Mouse (Mus musculus) small intestine, adult 2 months (tissue): ENCODE measurements around the gene Cxcl9.

ENCODE experiments used
- CTCF ChIP-seq: fragments of 200-500 bp; IDR thresholded peaks from 2 replicates; pipeline ENCODE4 v1.5.1; 2012; ENCODE audit warnings: low read depth, mild to moderate bottlenecking, control low read depth, inconsistent platforms, low read length, moderate library complexity, mixed read lengths; ENCODE audit not compliant: insufficient replicate concordance, insufficient read length; ENCODE audit errors: extremely low read depth
- POLR2A ChIP-seq: fragments of 200-500 bp; IDR thresholded peaks from 2 replicates; pipeline ENCODE4 v1.6.1; 2012; ENCODE audit warnings: low read depth, mild to moderate bottlenecking, control low read depth, inconsistent platforms, low read length, moderate library complexity

DNA sequence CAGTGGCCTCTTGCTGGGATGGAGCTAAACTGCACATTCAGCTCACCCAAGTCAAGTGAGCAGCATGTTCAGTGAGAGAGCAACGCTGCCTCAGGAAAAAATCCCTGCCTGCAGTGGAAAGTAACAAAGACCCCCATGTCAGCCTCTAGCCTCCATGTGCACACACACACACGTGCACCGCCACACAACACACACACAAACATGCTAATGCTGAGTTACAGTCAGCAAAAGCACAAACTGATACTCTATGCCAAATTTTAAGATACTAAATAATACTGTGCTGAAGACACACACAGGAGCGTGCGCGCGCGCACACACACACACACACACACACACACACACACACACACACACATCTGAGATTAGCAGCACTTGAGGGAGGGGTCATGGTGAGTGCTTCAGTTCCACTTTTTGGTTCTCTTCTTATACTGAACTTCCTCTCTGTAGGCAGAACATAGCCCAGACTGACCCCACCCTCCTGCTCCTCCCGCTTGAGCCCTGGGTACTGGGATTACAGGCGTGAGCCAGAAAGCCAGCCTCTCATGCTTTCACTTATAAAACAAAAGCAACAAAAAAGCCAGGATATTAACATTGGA, 48.8 kb downstream of the Cxcl9 start:
- TF ChIP-seq CTCF, result no peak
- TF ChIP-seq POLR2A, result no peak
